In genomic region chr11:83649305-83649841, GRCm38 (mm10) we compare ENCODE assay signal across 19 mouse cellular contexts. TPM values are rescaled to one million over a fixed set of nuclear protein-coding genes. Genes with fewer than 3 reads are reported as not detected.
DNase-seq lines count a peak whose midpoint lies in the region; ATAC-seq and TF ChIP-seq lines count a peak whose summit lies in the region.
"Had no signal": no experiment of that assay in that cellular context is flagged by ENCODE, and none has a peak within 500 bp of the region (broad histone marks: within the 10 kb centered on the region; RNA-seq: fewer than 3 reads in every experiment).

Gene Ccl3 (minus strand): TSS chr11:83649355.

- no peak within 1 kb of the TSS for H3K9ac ChIP-seq in liver, embryonic 15.5 days
- no peak within 1 kb of the TSS for H3K9ac ChIP-seq in liver, embryonic 12.5 days
- H3K9ac ChIP-seq: forebrain, embryonic 12.5 days; heart, embryonic 12.5 days; liver, embryonic 14.5 days had no signal

- H3K4me1 ChIP-seq in liver, embryonic 15.5 days (replicated peaks), result no peaks in the 10 kb centered on the region
- no peaks in the 10 kb centered on the region for H3K4me1 ChIP-seq in liver, embryonic 12.5 days
- peaks cover 5% of the 10 kb centered on the region; the same call in 1 of the 2 replicates for H3K4me1 ChIP-seq in bone marrow, adult 2 months (ENCODE audit: control insufficient read depth, insufficient read depth, low read length)
- H3K4me1 ChIP-seq: forebrain, embryonic 12.5 days; heart, embryonic 12.5 days had no signal

- H3K9me3 ChIP-seq in liver, embryonic 15.5 days (replicated peaks), result no peaks in the 10 kb centered on the region
- no peaks in the 10 kb centered on the region for H3K9me3 ChIP-seq in liver, embryonic 12.5 days (replicated peaks)
- H3K9me3 ChIP-seq: forebrain, embryonic 12.5 days had no signal

- WGBS in liver, embryonic 15.5 days (ENCODE audit: insufficient replicate concordance), result 36% methylated on average over 8 of the region's 8 CpGs
- 39% methylated on average over 8 of the region's 8 CpGs for WGBS in liver, embryonic 12.5 days (ENCODE audit: insufficient replicate concordance)
- 7% methylated on average over 8 of the region's 8 CpGs for WGBS in bone marrow, adult 2 months

- DNase-seq in cerebellum, adult 11 months, result no peak
- no peak for DNase-seq in spleen, postnatal 10 days (ENCODE audit: low spot score in 2 of 2)
- DNase-seq: adrenal gland, adult 8-10 months; cerebellum, adult 8-10 months; kidney, adult 18-20 months; thymus, postnatal 36 days had no signal

- H3K27me3 ChIP-seq in liver, embryonic 15.5 days, result no peaks in the 10 kb centered on the region
- no peaks in the 10 kb centered on the region for H3K27me3 ChIP-seq in liver, embryonic 12.5 days (replicated peaks)
- H3K27me3 ChIP-seq: forebrain, embryonic 12.5 days; heart, embryonic 12.5 days had no signal

- H3K36me3 ChIP-seq in liver, embryonic 15.5 days (replicated peaks), result no peaks in the 10 kb centered on the region
- H3K36me3 ChIP-seq in liver, embryonic 12.5 days, result no peaks in the 10 kb centered on the region
- H3K36me3 ChIP-seq: forebrain, embryonic 12.5 days; heart, embryonic 12.5 days had no signal

- no peak within 1 kb of the TSS for H3K27ac ChIP-seq in liver, embryonic 15.5 days (replicated peaks)
- H3K27ac ChIP-seq in liver, embryonic 12.5 days, result no peak within 1 kb of the TSS
- H3K27ac ChIP-seq in bone marrow, adult 2 months (ENCODE audit: control insufficient read depth, insufficient read depth, low read depth, low read length, poor library complexity), result peak within 1 kb of the TSS; percentile 50; the same call in 1 of the 2 replicates
- H3K27ac ChIP-seq: forebrain, embryonic 12.5 days; liver, embryonic 14.5 days had no signal

- no peak for TF ChIP-seq POLR2A in bone marrow, adult 2 months (IDR thresholded peaks at IDR 0.05; ENCODE audit: borderline replicate concordance, control insufficient read depth, low read depth, low read length)

- no peak for ATAC-seq in liver, embryonic 15.5 days (ENCODE audit: insufficient read depth)
- ATAC-seq in liver, embryonic 12.5 days, result no peak
- ATAC-seq in erythroid progenitor cell, adult 5-6 weeks (replicated peaks; ENCODE audit: low FRiP score, poor library complexity, severe bottlenecking), result no peak
- peak; percentile 52 for ATAC-seq in neutrophil, adult 5-6 weeks (ENCODE audit: extremely low read depth, insufficient number of reproducible peaks, low FRiP score, poor library complexity, severe bottlenecking)
- no peak for ATAC-seq in CD4-positive, CD25-positive, alpha-beta regulatory T cell, adult 4 months
- ATAC-seq: Patski had no signal

- 0 out of 2 replicates have a peak within 1 kb of the TSS, but pooled peaks have one; percentile 3 for H3K4me3 ChIP-seq in liver, embryonic 15.5 days (replicated peaks)
- H3K4me3 ChIP-seq in liver, embryonic 12.5 days, result no peak within 1 kb of the TSS
- H3K4me3 ChIP-seq in bone marrow, adult 2 months (replicated peaks; ENCODE audit: control insufficient read depth, low read depth, low read length), result peak within 1 kb of the TSS; percentile 29
- H3K4me3 ChIP-seq: forebrain, embryonic 12.5 days; heart, embryonic 12.5 days had no signal

- 0 out of 2 replicates have a peak within 1 kb of the TSS, but pooled peaks have one; percentile 8 for H3K4me2 ChIP-seq in liver, embryonic 15.5 days
- no peak within 1 kb of the TSS for H3K4me2 ChIP-seq in liver, embryonic 12.5 days
- H3K4me2 ChIP-seq: forebrain, embryonic 12.5 days; heart, embryonic 12.5 days had no signal

- no peak for TF ChIP-seq CTCF in bone marrow, adult 2 months (IDR thresholded peaks at IDR 0.05; ENCODE audit: control insufficient read depth, insufficient read depth, low read length)

RNA-seq across cellular contexts. Expression of gene Ccl3, which starts in this region (rescaled TPM):
- polyA plus RNA-seq in liver, embryonic 15.5 days (2015; fragmentation: Nextera tagmentation; extraction: Ambion mirVana), result 0.83 and 1.2 TPM in 2 replicates
- 1.6 and 2.0 TPM in 2 replicates for polyA plus RNA-seq in liver, embryonic 12.5 days (2016; fragmentation: Nextera tagmentation; extraction: Ambion mirVana)
- 1.3 and 2.0 TPM in 2 replicates for polyA plus RNA-seq in bone marrow, adult 2 months (2011; ENCODE audit: insufficient read depth, insufficient read length, low replicate concordance, missing spikeins)
- 34.6 and 35.2 TPM in 2 replicates for total RNA-seq in erythroid progenitor cell, adult 5-6 weeks (2015; ENCODE audit: low replicate concordance)
- total RNA-seq in erythroid progenitor cell, adult 5-6 weeks (2017; ENCODE audit: low replicate concordance), result 16.3 and 19.1 TPM in 2 replicates
- 25.6 and 29.2 TPM in 2 replicates for total RNA-seq in neutrophil, adult 5-6 weeks (2017)
- polyA plus RNA-seq in CD4-positive, CD25-positive, alpha-beta regulatory T cell, adult 4 months (2017; shearing (Covaris generic)), result not detected
- total RNA-seq: gastrocnemius, adult 18-20 months; layer of hippocampus, adult 18-20 months; left cerebral cortex, postnatal 14 days had no signal
- polyA plus RNA-seq: Patski had no signal
